Mouse (Mus musculus): ENCODE measurements around the gene Rgl3.

GRCm38 (mm10) chr9:21935466-21936131, 53.6 kb downstream of the Rgl3 start:
- TF ChIP-seq CTCF (IDR thresholded peaks at IDR 0.05; ENCODE audit: borderline replicate concordance, insufficient read depth, low read length): no peak
- no peak for TF ChIP-seq POLR2A (IDR thresholded peaks at IDR 0.05; ENCODE audit: low read depth, low read length)
